Mouse (Mus musculus): ENCODE measurements around the gene Snapc2. TPM values are rescaled to one million over a fixed set of nuclear protein-coding genes. Genes with fewer than 3 reads are reported as not detected.

Snapc2 gene
- polyA plus RNA-seq, 1 experiment from 2014 or later, result 73.5 TPM

DNA sequence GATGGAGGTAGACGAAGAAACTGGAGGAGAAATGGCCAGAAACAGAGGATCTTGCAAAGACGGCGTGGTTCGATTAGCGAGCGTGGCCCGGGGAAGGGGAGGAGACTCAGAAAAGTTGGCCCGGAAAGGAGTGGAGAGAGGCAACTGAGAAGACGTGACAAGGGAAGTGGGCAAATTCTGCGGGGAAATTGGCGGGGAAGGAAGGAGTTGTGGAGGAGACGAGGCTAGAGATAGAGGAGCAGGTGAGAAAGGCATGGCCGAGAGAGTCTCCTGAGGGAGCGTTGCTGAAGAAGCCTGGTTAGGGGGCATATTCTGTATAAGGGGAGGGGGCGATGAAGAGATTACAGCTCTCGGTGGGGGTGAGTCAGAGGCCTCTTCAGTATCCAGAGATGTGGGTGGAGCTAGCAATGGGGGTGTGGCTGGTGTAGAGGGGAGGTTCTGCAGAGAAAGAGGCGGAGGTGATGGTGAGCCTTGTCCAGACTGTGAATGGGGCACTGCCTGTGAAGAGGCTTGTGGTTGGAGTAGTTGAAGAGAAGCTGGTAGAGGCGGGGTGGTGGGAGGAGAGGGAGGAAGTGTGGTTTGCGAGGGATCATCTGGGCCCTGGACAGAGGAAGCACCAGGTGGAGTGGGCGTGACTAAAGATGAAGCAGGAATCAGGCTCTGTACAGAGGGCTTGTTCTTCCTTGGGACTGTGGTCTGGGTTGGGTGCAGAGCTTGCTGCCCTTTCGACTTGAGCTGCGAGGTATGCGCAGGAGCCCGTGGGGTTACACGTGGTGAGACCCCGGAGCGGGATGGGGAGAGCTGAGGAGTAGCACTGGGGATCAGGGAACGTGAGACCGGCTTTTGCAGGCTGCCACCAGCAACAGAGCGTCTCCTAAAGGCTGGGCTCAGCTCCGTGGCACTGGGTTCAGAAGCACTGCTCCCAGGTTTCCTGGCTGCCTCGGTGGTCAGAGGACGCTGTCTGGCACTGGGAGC, 38.6 kb upstream of the Snapc2 start:
- Histone ChIP-seq H3K4me2 (ENCODE audit: low read depth, severe bottlenecking) (peak overlapping the region; percentile 88), H3K36me3 (ENCODE audit: control insufficient read depth, insufficient read depth, low read length) (no peaks in the 10 kb centered on the region; the same call in 1 of the 2 replicates), H3K4me1 (ENCODE audit: control insufficient read depth, insufficient read depth, low read length) (peaks cover 9% of the 10 kb centered on the region; the same call in 1 of the 2 replicates), H3K27me3 (ENCODE audit: control insufficient read depth, insufficient read depth, low read length) (peaks cover 35% of the 10 kb centered on the region), H3K4me3 (ENCODE audit: low read depth, low read length) (peak overlapping the region; percentile 35), H3K9ac (ENCODE audit: low read length) (no peak overlapping the region), H3K27ac (replicated peaks; ENCODE audit: low read depth, low read length) (no peak overlapping the region), H3K9me3 (ENCODE audit: control insufficient read depth, low read length) (no peaks in the 10 kb centered on the region; the same call in 1 of the 2 replicates)
- DNase-seq (ENCODE audit: low spot score), result peak; percentile 55
- 8% methylated on average over 33 of the region's 33 CpGs for WGBS
- ATAC-seq (ENCODE audit: insufficient number of reproducible peaks, low FRiP score, low TSS enrichment, low read depth), result peak; percentile 11; the same call in 1 of the 2 replicates

DNA sequence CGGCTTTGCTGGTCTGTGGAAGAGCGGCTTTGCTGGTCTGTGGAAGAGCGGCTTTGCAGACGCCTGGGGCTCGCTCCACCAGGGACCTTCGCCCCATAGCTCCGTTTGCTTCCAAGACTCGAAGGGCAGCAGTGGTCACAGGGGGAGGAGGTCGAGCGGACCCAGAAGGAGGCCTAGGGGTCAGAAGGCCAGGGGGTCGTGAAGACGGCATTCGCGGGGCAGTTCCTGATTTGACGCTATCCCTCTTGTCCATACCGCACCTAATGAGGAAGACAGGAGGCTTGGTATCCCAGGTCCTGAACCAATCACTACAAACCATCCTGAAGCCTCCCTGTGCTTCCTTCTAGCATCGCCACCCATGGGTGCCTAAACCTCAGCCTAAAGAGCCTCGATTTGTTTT, 36.6 kb upstream of the Snapc2 start:
- H3K9ac ChIP-seq (ENCODE audit: low read length), result peak overlapping the region; percentile 44
- H3K4me3 ChIP-seq (ENCODE audit: low read depth, low read length), result peak overlapping the region; percentile 43
- DNase-seq (ENCODE audit: low spot score) (peak; percentile 29), ATAC-seq (ENCODE audit: insufficient number of reproducible peaks, low FRiP score, low TSS enrichment, low read depth) (no peak)
- H3K36me3 ChIP-seq (ENCODE audit: control insufficient read depth, insufficient read depth, low read length), result no peaks in the 10 kb centered on the region
- peaks cover 9% of the 10 kb centered on the region; the same call in 1 of the 2 replicates for H3K4me1 ChIP-seq (ENCODE audit: control insufficient read depth, insufficient read depth, low read length)
- peaks cover 35% of the 10 kb centered on the region for H3K27me3 ChIP-seq (ENCODE audit: control insufficient read depth, insufficient read depth, low read length)
- 6% methylated on average over 15 of the region's 18 CpGs for WGBS
- H3K9me3 ChIP-seq (ENCODE audit: control insufficient read depth, low read length), result no peaks in the 10 kb centered on the region; the same call in 1 of the 2 replicates
- peak overlapping the region; percentile 93 for H3K4me2 ChIP-seq (ENCODE audit: low read depth, severe bottlenecking)
- no peak overlapping the region for H3K27ac ChIP-seq (replicated peaks; ENCODE audit: low read depth, low read length)

GRCm38 (mm10) chr8:4216791-4217621, 35.9 kb upstream of the Snapc2 start, which contains the start of gene Prr36:
Gene Prr36 (minus strand): TSS chr8:4217459.
- DNase-seq (ENCODE audit: low spot score) (peak; percentile 56), ATAC-seq (ENCODE audit: insufficient number of reproducible peaks, low FRiP score, low TSS enrichment, low read depth) (peak; percentile 35; the same call in 1 of the 2 replicates)
- Histone ChIP-seq H3K4me1 (ENCODE audit: control insufficient read depth, insufficient read depth, low read length) (peaks cover 9% of the 10 kb centered on the region; the same call in 1 of the 2 replicates), H3K36me3 (ENCODE audit: control insufficient read depth, insufficient read depth, low read length) (no peaks in the 10 kb centered on the region), H3K9me3 (ENCODE audit: control insufficient read depth, low read length) (no peaks in the 10 kb centered on the region; the same call in 1 of the 2 replicates), H3K4me3 (ENCODE audit: low read depth, low read length) (peak within 1 kb of the TSS; percentile 43), H3K9ac (ENCODE audit: low read length) (peak within 1 kb of the TSS; percentile 59), H3K27ac (replicated peaks; ENCODE audit: low read depth, low read length) (no peak within 1 kb of the TSS), H3K27me3 (ENCODE audit: control insufficient read depth, insufficient read depth, low read length) (peaks cover 35% of the 10 kb centered on the region), H3K4me2 (ENCODE audit: low read depth, severe bottlenecking) (peak within 1 kb of the TSS; percentile 93)
- under 1% methylated on average over 44 of the region's 44 CpGs for WGBS

- DNase-seq (ENCODE audit: low spot score) (no peak), ATAC-seq (ENCODE audit: insufficient number of reproducible peaks, low FRiP score, low TSS enrichment, low read depth) (no peak)
- no peaks in the 10 kb centered on the region for H3K36me3 ChIP-seq (ENCODE audit: control insufficient read depth, insufficient read depth, low read length)
- no peak overlapping the region for H3K4me2 ChIP-seq (ENCODE audit: low read depth, severe bottlenecking)
- no peak overlapping the region for H3K27ac ChIP-seq (replicated peaks; ENCODE audit: low read depth, low read length)
- no peaks in the 10 kb centered on the region; the same call in 1 of the 2 replicates for H3K9me3 ChIP-seq (ENCODE audit: control insufficient read depth, low read length)
- 90% methylated on average over 3 of the region's 3 CpGs for WGBS
- H3K9ac ChIP-seq (ENCODE audit: low read length), result no peak overlapping the region
- H3K27me3 ChIP-seq (ENCODE audit: control insufficient read depth, insufficient read depth, low read length), result peaks cover 33% of the 10 kb centered on the region
- H3K4me3 ChIP-seq (ENCODE audit: low read depth, low read length), result no peak overlapping the region
- H3K4me1 ChIP-seq (ENCODE audit: control insufficient read depth, insufficient read depth, low read length), result peaks cover 7% of the 10 kb centered on the region; the same call in 1 of the 2 replicates
Observed at GRCm38 (mm10) chr8:4219617-4220016, 33.3 kb upstream of the Snapc2 start.

- no peak overlapping the region for H3K4me2 ChIP-seq (ENCODE audit: low read depth, severe bottlenecking)
- no peak overlapping the region for H3K4me3 ChIP-seq (ENCODE audit: low read depth, low read length)
- no peaks in the 10 kb centered on the region; the same call in 1 of the 2 replicates for H3K9me3 ChIP-seq (ENCODE audit: control insufficient read depth, low read length)
- no peak overlapping the region for H3K9ac ChIP-seq (ENCODE audit: low read length)
- peaks cover 20% of the 10 kb centered on the region for H3K27me3 ChIP-seq (ENCODE audit: control insufficient read depth, insufficient read depth, low read length)
- DNase-seq (ENCODE audit: low spot score) (no peak), ATAC-seq (ENCODE audit: insufficient number of reproducible peaks, low FRiP score, low TSS enrichment, low read depth) (no peak)
- H3K4me1 ChIP-seq (ENCODE audit: control insufficient read depth, insufficient read depth, low read length), result peaks cover 6% of the 10 kb centered on the region; the same call in 1 of the 2 replicates
- H3K27ac ChIP-seq (replicated peaks; ENCODE audit: low read depth, low read length), result no peak overlapping the region
- no peaks in the 10 kb centered on the region for H3K36me3 ChIP-seq (ENCODE audit: control insufficient read depth, insufficient read depth, low read length)
Observed at GRCm38 (mm10) chr8:4222059-4222458, 30.8 kb upstream of the Snapc2 start.

GRCm38 (mm10) chr8:4226323-4226722, 26.6 kb upstream of the Snapc2 start:
- Histone ChIP-seq H3K27ac (replicated peaks; ENCODE audit: low read depth, low read length) (no peak overlapping the region), H3K9me3 (ENCODE audit: control insufficient read depth, low read length) (no peaks in the 10 kb centered on the region), H3K9ac (ENCODE audit: low read length) (no peak overlapping the region), H3K4me3 (ENCODE audit: low read depth, low read length) (peak overlapping the region; percentile 19), H3K4me1 (ENCODE audit: control insufficient read depth, insufficient read depth, low read length) (0 out of 2 replicates have a peak, but pooled peaks cover 3% of the 10 kb centered on the region), H3K4me2 (ENCODE audit: low read depth, severe bottlenecking) (peak overlapping the region; percentile 47), H3K27me3 (ENCODE audit: control insufficient read depth, insufficient read depth, low read length) (peaks cover 14% of the 10 kb centered on the region), H3K36me3 (ENCODE audit: control insufficient read depth, insufficient read depth, low read length) (no peaks in the 10 kb centered on the region)
- DNase-seq (ENCODE audit: low spot score) (no peak), ATAC-seq (ENCODE audit: insufficient number of reproducible peaks, low FRiP score, low TSS enrichment, low read depth) (0 out of 2 replicates have a peak, but pooled peaks have one; percentile 26)
- whole genome bisulfite sequencing, result 11% methylated on average over 4 of the region's 4 CpGs

- no peaks in the 10 kb centered on the region for H3K36me3 ChIP-seq (ENCODE audit: control insufficient read depth, insufficient read depth, low read length)
- 4% methylated on average over 33 of the region's 33 CpGs for WGBS
- ATAC-seq (ENCODE audit: insufficient number of reproducible peaks, low FRiP score, low TSS enrichment, low read depth) (0 out of 2 replicates have a peak, but pooled peaks have one; percentile 39), DNase-seq (ENCODE audit: low spot score) (no peak)
- peak within 1 kb of the TSS; percentile 47 for H3K4me2 ChIP-seq (ENCODE audit: low read depth, severe bottlenecking)
- 0 out of 2 replicates have a peak within 1 kb of the TSS, but pooled peaks have one; percentile 7 for H3K9ac ChIP-seq (ENCODE audit: low read length)
- no peak within 1 kb of the TSS for H3K27ac ChIP-seq (replicated peaks; ENCODE audit: low read depth, low read length)
- H3K27me3 ChIP-seq (ENCODE audit: control insufficient read depth, insufficient read depth, low read length), result peaks cover 14% of the 10 kb centered on the region
- H3K9me3 ChIP-seq (ENCODE audit: control insufficient read depth, low read length), result no peaks in the 10 kb centered on the region
- H3K4me3 ChIP-seq (ENCODE audit: low read depth, low read length), result peak within 1 kb of the TSS; percentile 19
- 0 out of 2 replicates have a peak, but pooled peaks cover 3% of the 10 kb centered on the region for H3K4me1 ChIP-seq (ENCODE audit: control insufficient read depth, insufficient read depth, low read length)
Observed at GRCm38 (mm10) chr8:4226739-4227347, 26.0 kb upstream of the Snapc2 start, which contains the start of gene Lrrc8e. Gene Lrrc8e (plus strand): TSS chr8:4226827.

All from limb, embryonic 11.5 days (tissue).